Mouse (Mus musculus): ENCODE results near the gene Serpinb13. TPM values are rescaled to one million over a fixed set of nuclear protein-coding genes. Genes with fewer than 3 reads are reported as not detected.
"Not testable (repeated sequence)": the region's sequence is repeated elsewhere in the genome, so short reads cannot be mapped to it uniquely, and the experiment has no call there.

The Serpinb13 gene
- not detected in 2 replicates for polyA plus RNA-seq (2012; ENCODE audit: insufficient read depth, insufficient read length, missing spikeins)

DNA sequence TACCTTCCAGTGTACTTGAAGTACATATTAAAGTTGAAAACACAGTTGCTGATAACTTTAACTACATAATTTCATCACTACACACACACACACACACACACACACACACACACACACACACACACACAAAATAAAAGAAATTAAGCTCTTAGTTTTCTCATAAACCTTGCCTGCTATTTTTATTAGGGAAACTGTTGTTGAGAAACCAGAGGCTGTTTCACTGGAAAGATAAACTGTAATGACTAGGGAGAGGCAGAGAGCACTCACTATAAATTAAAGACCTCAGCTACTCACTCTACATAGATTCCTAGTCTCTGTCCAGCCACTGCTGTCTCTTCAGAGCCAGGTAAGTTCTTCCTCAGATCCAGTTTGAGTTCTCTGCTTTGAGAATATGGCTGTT, at the start of gene Serpinb13:
Serpinb13 (plus strand) TSS at position 301 of the 400 bp plus-strand sequence.
- Histone ChIP-seq H3K4me1 (ENCODE audit: control insufficient read depth, insufficient read depth, insufficient read length, low read length) (no peaks in the 10 kb centered on the region), H3K4me3 (ENCODE audit: insufficient read depth, low read depth, low read length) (no peak within 1 kb of the TSS), H3K27ac (replicated peaks; ENCODE audit: low read depth, low read length) (no peak within 1 kb of the TSS)

DNA sequence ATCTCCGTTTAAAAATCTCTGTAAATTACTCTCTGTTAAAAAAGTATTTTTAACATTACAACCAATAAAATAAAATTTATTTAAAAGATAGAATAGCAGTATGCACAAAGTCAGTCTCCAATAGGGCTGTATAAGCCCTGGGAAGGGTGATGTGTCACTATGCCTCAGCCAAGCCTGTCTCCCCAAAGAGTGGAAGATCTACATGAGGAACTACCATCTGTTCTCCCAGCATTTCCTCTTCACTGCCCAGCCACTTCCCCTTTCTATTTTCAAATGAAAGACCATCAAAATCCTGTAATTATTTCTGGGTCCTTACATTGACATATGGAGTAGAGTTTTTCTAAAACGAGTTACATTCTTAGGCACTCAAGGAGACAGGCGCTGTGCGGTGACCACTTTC, 48.8 kb upstream of the Serpinb13 start:
- Histone ChIP-seq H3K4me1 (ENCODE audit: control insufficient read depth, insufficient read depth, insufficient read length, low read length) (no peaks in the 10 kb centered on the region), H3K27ac (replicated peaks; ENCODE audit: low read depth, low read length) (peak overlapping the region; percentile 60), H3K4me3 (ENCODE audit: insufficient read depth, low read depth, low read length) (no peak overlapping the region)

GRCm38 (mm10) chr1:106933658-106934057, 47.1 kb upstream of the Serpinb13 start:
- Histone ChIP-seq H3K4me1 (ENCODE audit: control insufficient read depth, insufficient read depth, insufficient read length, low read length) (no peaks in the 10 kb centered on the region), H3K27ac (replicated peaks; ENCODE audit: low read depth, low read length) (no peak overlapping the region), H3K4me3 (ENCODE audit: insufficient read depth, low read depth, low read length) (no peak overlapping the region)

- Histone ChIP-seq H3K4me3 (ENCODE audit: insufficient read depth, low read depth, low read length) (no peak within 1 kb of the TSS), H3K27ac (replicated peaks; ENCODE audit: low read depth, low read length) (no peak within 1 kb of the TSS), H3K4me1 (ENCODE audit: control insufficient read depth, insufficient read depth, insufficient read length, low read length) (no peaks in the 10 kb centered on the region)
Measured at GRCm38 (mm10) chr1:106934265-106934664, 46.5 kb upstream of the Serpinb13 start, which contains the start of gene Serpinb12. TSS of gene Serpinb12 (plus strand) at chr1:106934449.

DNA sequence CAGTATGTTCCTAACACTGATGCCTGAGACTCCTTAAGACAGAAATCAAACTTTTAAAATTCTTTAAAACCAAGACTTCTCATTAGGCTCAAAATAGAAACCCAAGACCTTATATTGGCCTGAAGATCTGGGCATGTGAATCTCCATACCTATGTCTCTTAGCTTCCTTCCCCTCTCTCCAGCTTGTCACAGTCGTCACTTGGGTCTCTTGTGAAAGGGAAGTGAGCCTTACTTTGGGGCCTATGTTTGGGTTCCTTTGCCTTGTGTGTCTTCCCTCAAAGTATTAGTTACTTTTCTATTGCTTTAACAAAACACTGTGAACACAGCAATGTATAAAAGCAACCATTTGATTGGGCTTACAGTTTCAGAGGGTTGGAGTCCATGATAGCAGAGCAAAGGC, 33.6 kb upstream of the Serpinb13 start:
- Histone ChIP-seq H3K4me3 (ENCODE audit: insufficient read depth, low read depth, low read length) (no peak overlapping the region), H3K27ac (replicated peaks; ENCODE audit: low read depth, low read length) (no peak overlapping the region), H3K4me1 (ENCODE audit: control insufficient read depth, insufficient read depth, insufficient read length, low read length) (no peaks in the 10 kb centered on the region)

DNA sequence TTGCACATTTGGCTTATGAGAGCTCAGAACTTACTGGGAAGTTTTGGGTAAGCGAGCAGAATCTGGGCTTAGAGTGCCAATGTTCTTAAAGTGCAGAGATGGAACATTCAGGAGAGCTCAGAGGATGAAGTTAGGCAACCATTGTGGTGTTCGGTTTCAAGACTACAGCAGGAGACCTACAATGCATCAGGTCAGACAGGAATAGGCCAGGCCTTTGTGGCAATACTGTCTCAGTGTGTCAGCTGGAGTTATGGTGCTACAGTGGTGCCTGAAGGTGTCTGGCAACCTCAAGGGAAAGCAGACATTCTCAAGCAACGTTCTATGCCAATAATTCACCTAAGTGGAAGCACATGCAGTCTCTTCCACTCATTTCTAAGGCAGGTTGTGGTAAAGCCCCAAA, 20.8 kb upstream of the Serpinb13 start:
- no peaks in the 10 kb centered on the region for H3K4me1 ChIP-seq (ENCODE audit: control insufficient read depth, insufficient read depth, insufficient read length, low read length)
- no peak overlapping the region for H3K27ac ChIP-seq (replicated peaks; ENCODE audit: low read depth, low read length)
- H3K4me3 ChIP-seq (ENCODE audit: insufficient read depth, low read depth, low read length) = no peak overlapping the region

DNA sequence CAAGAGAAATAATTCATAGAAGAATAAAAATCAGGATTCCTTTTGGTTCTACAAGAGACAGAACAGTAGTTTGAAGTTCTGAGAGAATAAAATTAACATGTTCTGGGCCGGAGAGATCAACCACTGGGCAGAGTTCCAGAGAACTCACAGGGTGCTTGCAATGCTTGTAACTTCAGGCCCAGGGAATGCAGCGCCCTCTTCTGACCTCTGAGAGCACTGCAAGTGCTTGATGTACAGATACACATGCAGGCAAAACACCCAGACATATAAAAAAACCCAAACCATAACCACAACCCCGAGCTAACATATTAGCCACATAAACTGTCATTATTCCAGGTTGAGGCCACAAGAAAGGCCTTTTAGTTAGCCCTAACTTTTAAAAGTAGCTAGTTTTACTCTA, 19.8 kb upstream of the Serpinb13 start:
- Histone ChIP-seq H3K4me1 (ENCODE audit: control insufficient read depth, insufficient read depth, insufficient read length, low read length) (no peaks in the 10 kb centered on the region), H3K4me3 (ENCODE audit: insufficient read depth, low read depth, low read length) (no peak overlapping the region), H3K27ac (replicated peaks; ENCODE audit: low read depth, low read length) (no peak overlapping the region)

DNA sequence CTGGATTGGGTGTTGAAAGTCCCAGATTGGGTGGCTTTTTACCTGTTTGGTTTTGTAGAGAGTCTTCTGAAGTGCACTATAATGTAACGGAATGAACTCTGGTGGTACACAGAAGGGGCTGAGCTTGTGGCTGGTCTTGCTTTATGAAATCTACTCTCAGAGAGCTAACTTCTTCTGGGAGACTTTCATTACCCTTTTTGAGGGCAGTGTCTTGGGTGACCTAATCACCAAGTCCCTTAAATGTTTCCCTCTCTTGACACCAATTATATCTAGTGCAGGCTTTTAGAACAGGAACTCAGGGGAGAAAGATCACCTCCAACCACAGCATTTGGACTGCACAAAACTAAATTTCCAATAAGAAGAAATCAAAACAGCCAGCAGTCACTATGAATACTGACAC, 2.3 kb downstream of the Serpinb13 start:
- H3K4me3 ChIP-seq (ENCODE audit: insufficient read depth, low read depth, low read length) = no peak overlapping the region
- H3K4me1 ChIP-seq (ENCODE audit: control insufficient read depth, insufficient read depth, insufficient read length, low read length) = no peaks in the 10 kb centered on the region
- H3K27ac ChIP-seq (replicated peaks; ENCODE audit: low read depth, low read length) = no peak overlapping the region

DNA sequence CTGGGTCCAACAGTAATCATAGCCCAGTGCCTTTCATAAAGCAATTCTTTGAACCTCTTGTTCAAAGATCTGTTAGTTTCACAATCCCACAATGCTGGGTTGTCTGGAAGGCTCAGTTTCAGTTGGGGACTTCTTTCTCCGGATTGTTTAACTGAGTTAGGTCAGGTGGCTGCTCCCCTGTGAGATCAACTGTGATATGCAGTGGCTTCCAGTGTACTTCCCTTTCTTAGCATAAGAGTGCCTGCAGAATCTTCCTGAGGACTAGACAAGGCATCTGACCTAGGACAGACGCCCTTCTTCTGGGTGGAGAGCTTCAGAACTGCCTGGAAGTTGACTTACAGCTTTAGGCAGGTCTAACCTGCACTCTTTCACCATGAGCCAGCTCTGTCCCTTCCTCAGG, 3.1 kb downstream of the Serpinb13 start:
- Histone ChIP-seq H3K4me1 (ENCODE audit: control insufficient read depth, insufficient read depth, insufficient read length, low read length) (no peaks in the 10 kb centered on the region), H3K4me3 (ENCODE audit: insufficient read depth, low read depth, low read length) (no peak overlapping the region), H3K27ac (replicated peaks; ENCODE audit: low read depth, low read length) (no peak overlapping the region)

GRCm38 (mm10) chr1:107000424-107000823, 19.6 kb downstream of the Serpinb13 start:
- Histone ChIP-seq H3K4me1 (ENCODE audit: control insufficient read depth, insufficient read depth, insufficient read length, low read length) (no peaks in the 10 kb centered on the region), H3K27ac (replicated peaks; ENCODE audit: low read depth, low read length) (no peak overlapping the region), H3K4me3 (ENCODE audit: insufficient read depth, low read depth, low read length) (no peak overlapping the region)

- Histone ChIP-seq H3K4me1 (ENCODE audit: control insufficient read depth, insufficient read depth, insufficient read length, low read length) (no peaks in the 10 kb centered on the region), H3K4me3 (ENCODE audit: insufficient read depth, low read depth, low read length) (no peak overlapping the region), H3K27ac (replicated peaks; ENCODE audit: low read depth, low read length) (no peak overlapping the region)
Measured at GRCm38 (mm10) chr1:107001754-107002153, 21.0 kb downstream of the Serpinb13 start.

DNA sequence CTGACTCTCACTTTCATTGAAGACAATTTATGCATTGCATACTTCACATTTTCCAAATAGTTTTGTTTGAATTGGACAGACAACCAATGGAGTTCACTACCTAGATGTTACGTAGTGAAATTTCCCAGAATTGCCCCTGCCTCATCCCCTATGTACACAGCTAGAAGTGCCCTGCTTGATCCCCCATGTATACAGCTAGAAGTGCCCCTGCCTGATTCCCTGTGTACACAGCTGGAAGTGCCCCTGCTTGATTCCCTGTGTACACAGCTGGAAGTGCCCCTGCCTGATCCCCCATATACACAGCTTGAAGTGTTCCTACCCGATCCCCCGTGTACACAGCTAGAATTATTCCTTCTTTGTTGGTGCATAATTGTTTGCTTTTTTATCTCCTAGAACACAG, 25.5 kb downstream of the Serpinb13 start:
- no peaks in the 10 kb centered on the region for H3K4me1 ChIP-seq (ENCODE audit: control insufficient read depth, insufficient read depth, insufficient read length, low read length)
- H3K27ac ChIP-seq (replicated peaks; ENCODE audit: low read depth, low read length) = no peak overlapping the region
- no peak overlapping the region for H3K4me3 ChIP-seq (ENCODE audit: insufficient read depth, low read depth, low read length)

DNA sequence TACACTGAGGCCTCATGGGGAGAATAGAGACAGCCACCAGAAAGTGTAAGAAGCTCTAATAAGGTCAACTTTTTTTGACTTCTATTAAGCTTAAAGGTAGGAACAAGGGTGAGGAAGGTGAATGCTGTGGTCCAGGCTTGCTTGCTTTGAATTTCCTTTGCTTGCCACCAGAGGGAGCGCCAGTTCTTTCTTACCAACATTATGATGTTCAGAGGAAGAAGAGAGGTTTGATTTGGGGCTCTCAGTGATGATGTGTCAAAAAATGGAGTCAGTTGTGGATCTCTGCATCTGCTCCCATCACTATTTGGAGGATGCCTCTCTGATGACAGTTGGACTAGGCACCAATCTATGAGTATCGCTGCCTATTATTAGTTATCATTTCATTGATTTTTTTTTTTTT, 33.7 kb downstream of the Serpinb13 start:
- no peaks in the 10 kb centered on the region for H3K4me1 ChIP-seq (ENCODE audit: control insufficient read depth, insufficient read depth, insufficient read length, low read length)
- no peak overlapping the region for H3K4me3 ChIP-seq (ENCODE audit: insufficient read depth, low read depth, low read length)
- no peak overlapping the region for H3K27ac ChIP-seq (replicated peaks; ENCODE audit: low read depth, low read length)

DNA sequence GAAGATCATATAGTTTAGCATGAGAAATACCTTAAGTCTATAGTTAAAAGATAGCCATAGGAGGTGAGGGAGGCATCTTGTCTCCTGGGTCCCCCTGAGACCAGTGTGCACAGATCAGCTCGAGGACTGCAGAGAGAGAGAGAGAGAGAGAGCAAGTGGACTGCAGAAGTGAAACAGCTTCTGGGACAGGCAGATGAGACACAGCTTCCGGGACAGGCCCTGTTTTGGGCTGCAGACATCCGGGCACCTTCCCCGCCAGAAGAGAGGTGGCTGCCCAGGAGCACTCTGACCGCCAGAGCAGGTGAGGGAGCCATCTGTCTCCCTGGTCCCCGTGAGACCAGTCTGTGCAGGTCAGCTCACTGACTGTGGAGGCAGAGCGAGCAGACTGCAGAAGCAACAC, 34.4 kb downstream of the Serpinb13 start:
- no peak overlapping the region for H3K4me3 ChIP-seq (ENCODE audit: insufficient read depth, low read depth, low read length)
- H3K27ac ChIP-seq (replicated peaks; ENCODE audit: low read depth, low read length) = no peak overlapping the region
- H3K4me1 ChIP-seq (ENCODE audit: control insufficient read depth, insufficient read depth, insufficient read length, low read length) = no peaks in the 10 kb centered on the region

GRCm38 (mm10) chr1:107025886-107026285, 45.1 kb downstream of the Serpinb13 start:
- Histone ChIP-seq H3K4me1 (ENCODE audit: control insufficient read depth, insufficient read depth, insufficient read length, low read length) (no peaks in the 10 kb centered on the region), H3K27ac (replicated peaks; ENCODE audit: low read depth, low read length) (no peak overlapping the region), H3K4me3 (ENCODE audit: insufficient read depth, low read depth, low read length) (no peak overlapping the region)

DNA sequence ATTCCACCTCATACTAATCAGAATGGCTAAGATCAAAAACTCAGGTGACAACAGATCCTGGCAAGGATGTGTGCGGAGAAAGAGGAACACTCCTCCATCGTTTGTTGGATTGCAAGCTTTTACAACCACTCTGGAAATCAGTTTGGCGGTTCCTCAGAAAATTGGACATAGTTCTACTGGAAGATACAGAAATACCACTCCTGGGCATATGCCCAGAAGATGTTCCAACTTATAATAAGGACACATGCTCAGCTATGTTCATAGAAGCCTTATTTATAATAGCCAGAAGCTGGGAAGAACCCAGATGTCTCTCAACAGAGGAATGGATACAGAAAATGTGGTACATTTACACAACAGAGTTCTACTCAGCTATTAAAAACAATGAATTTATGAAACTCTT, 53.5 kb downstream of the Serpinb13 start:
- not testable (repeated sequence) for H3K4me1 ChIP-seq (ENCODE audit: control insufficient read depth, insufficient read depth, insufficient read length, low read length); H3K27ac ChIP-seq (replicated peaks; ENCODE audit: low read depth, low read length); H3K4me3 ChIP-seq (ENCODE audit: insufficient read depth, low read depth, low read length)
